Comparison of ENCODE assay signal across 8 mouse cellular contexts in the genomic region with DNA sequence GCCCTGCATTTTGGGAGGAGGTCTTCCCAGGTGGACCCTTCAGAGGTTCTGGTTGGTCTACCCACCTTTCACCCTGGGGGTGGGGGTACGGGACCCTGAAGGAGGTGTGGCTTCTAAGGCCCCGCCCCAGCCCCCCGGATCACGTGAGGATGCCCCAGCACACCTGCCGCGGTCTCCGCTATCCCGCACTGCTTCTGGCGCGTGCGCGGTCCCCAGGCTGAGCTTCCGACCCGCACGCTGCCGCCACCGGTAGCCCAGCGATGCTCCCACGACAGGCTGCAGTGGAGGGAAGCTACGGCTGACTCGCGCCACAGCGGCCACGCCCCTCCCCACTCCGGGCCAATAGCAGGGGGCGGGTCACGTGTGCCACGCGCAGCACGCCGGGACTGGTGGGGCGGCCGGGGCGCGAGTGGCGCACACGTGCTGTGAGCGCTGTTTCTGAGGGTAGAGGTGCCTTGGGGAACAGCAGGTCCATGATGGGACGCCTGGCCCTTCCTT. TPM values are rescaled to one million over a fixed set of nuclear protein-coding genes. Genes with fewer than 3 reads are reported as not detected.
DNase-seq lines count a peak whose midpoint lies in the region; ATAC-seq and TF ChIP-seq lines count a peak whose summit lies in the region.

Gene Foxred2 (minus strand): TSS at position 319 of the 498 bp plus-strand sequence.

- H3K27me3 ChIP-seq in hindbrain, embryonic 16.5 days (replicated peaks; ENCODE audit: control insufficient read depth, insufficient read depth, low read length), result no peaks in the 10 kb centered on the region
- H3K27me3 ChIP-seq in megakaryocyte, embryonic 14.5 days (replicated peaks), result peaks cover 6% of the 10 kb centered on the region

- peak; percentile 91 for ATAC-seq in common myeloid progenitor, adult 5-6 weeks (replicated peaks; ENCODE audit: low read depth, poor library complexity, severe bottlenecking)
- ATAC-seq in hindbrain, embryonic 16.5 days, result peak; percentile 93

- H3K4me2 ChIP-seq in hindbrain, embryonic 16.5 days (ENCODE audit: low read length), result peak within 1 kb of the TSS; percentile 95

- intact Hi-C loops in gastrocnemius, adult 2 months (cut with DNase I), result loop anchor here (1.0 kb wide), 1 partner anchor 23 kb away; no protein-coding TSS in a partner anchor

- peak; percentile 61 for DNase-seq in WW6 (ENCODE audit: low read depth, low spot score)
- DNase-seq in gastrocnemius, adult 2 months, result peak; percentile 88
- peak; percentile 80 to 88 for DNase-seq in left cerebral cortex, adult 9 months (ENCODE audit: low spot score in 2 of 2)
- peak; percentile 88 for DNase-seq in right cerebral cortex, postnatal 14 days
- DNase-seq in urinary bladder, postnatal 25 days (ENCODE audit: low spot score), result peak; percentile 77

- under 1% methylated on average over 38 of the region's 39 CpGs for WGBS in hindbrain, embryonic 16.5 days

- H3K9me3 ChIP-seq in hindbrain, embryonic 16.5 days (ENCODE audit: control insufficient read depth, low read length), result no peaks in the 10 kb centered on the region
- H3K9me3 ChIP-seq in megakaryocyte, embryonic 14.5 days, result no peaks in the 10 kb centered on the region

- H3K27ac ChIP-seq in gastrocnemius, adult 2 months, result peak within 1 kb of the TSS; percentile 35; the same call in 1 of the 2 replicates
- peak within 1 kb of the TSS; percentile 76 for H3K27ac ChIP-seq in hindbrain, embryonic 16.5 days (ENCODE audit: low read depth, low read length)

- peaks cover 34% of the 10 kb centered on the region for H3K36me3 ChIP-seq in hindbrain, embryonic 16.5 days (ENCODE audit: control insufficient read depth, insufficient read depth, low read length)
- peaks cover 66% of the 10 kb centered on the region for H3K36me3 ChIP-seq in megakaryocyte, embryonic 14.5 days (replicated peaks; ENCODE audit: low read length)

- peaks cover 27% of the 10 kb centered on the region for H3K4me1 ChIP-seq in hindbrain, embryonic 16.5 days (ENCODE audit: control insufficient read depth, insufficient read depth, low read depth, low read length)
- H3K4me1 ChIP-seq in megakaryocyte, embryonic 14.5 days, result peaks cover 36% of the 10 kb centered on the region

- H3K4me3 ChIP-seq in gastrocnemius, adult 2 months, result peak within 1 kb of the TSS; percentile 74
- H3K4me3 ChIP-seq in hindbrain, embryonic 16.5 days (ENCODE audit: low read length), result peak within 1 kb of the TSS; percentile 62
- H3K4me3 ChIP-seq in megakaryocyte, embryonic 14.5 days (replicated peaks), result peak within 1 kb of the TSS; percentile 92

- H3K9ac ChIP-seq in hindbrain, embryonic 16.5 days (ENCODE audit: low read depth, low read length), result peak within 1 kb of the TSS; percentile 77

- TF ChIP-seq CTCF in gastrocnemius, adult 2 months (IDR thresholded peaks at IDR 0.05), result peak; percentile 48

RNA-seq across cellular contexts. Expression of gene Foxred2, which starts in this region (rescaled TPM):
- total RNA-seq in common myeloid progenitor, adult 5-6 weeks (2017), result 21.6 TPM in 2 replicates
- under 1 TPM; 0.43 to 0.84 TPM for total RNA-seq in gastrocnemius, adult 2 months (2021)
- 8.8 and 9.6 TPM in 2 replicates for polyA plus RNA-seq in hindbrain, embryonic 16.5 days (2015; fragmentation: Nextera tagmentation; extraction: Ambion mirVana)
- polyA plus RNA-seq in megakaryocyte, embryonic 14.5 days (2012; ENCODE audit: insufficient read depth, low replicate concordance), result 0.66 TPM in 1 of 2 replicates, not detected in the other

Comparison
In these comparisons a context has a peak if more than half of its experiments do, and no peak if none do; other contexts are left out.
1. Peak in every context shown above with its lines: DNase-seq, ATAC-seq, H3K4me3 ChIP-seq and H3K27ac ChIP-seq.
2. RNA of gene Foxred2 (total RNA-seq): 21.6 TPM in common myeloid progenitor, adult 5-6 weeks; 0.43 to 0.84 TPM in gastrocnemius, adult 2 months; every median in the first group is over 10 times any median in the second.
3. Peak in DNase-seq, H3K4me3 ChIP-seq and H3K27ac ChIP-seq in gastrocnemius, adult 2 months; RNA of the gene not detected or under 1 TPM.